Mouse (Mus musculus) layer of hippocampus, adult 18-20 months (tissue): ENCODE results near the gene Mcm10. TPM values are rescaled to one million over a fixed set of nuclear protein-coding genes. Genes with fewer than 3 reads are reported as not detected.
A peak's percentile ranks its signal among the peaks of the same experiment; 100 is the strongest.
"Not testable (repeated sequence)": the region's sequence is repeated elsewhere in the genome, so short reads cannot be mapped to it uniquely, and the experiment has no call there.

Source experiments
- DNase-seq, 2 experiments: peaks; one replicate each; pipeline ENCODE4 v3.0.0; 2022; ENCODE audit warnings: low spot score in 2 of 2
- total RNA-seq, 2 experiments: library from RNA; stranded (reverse); gene quantifications; 2 replicates each; pipeline ENCODE4 v1.2.3; 2021

Gene Mcm10
- total RNA-seq, 2 experiments from 2014 or later, result 0.35 to 0.91 TPM

DNA sequence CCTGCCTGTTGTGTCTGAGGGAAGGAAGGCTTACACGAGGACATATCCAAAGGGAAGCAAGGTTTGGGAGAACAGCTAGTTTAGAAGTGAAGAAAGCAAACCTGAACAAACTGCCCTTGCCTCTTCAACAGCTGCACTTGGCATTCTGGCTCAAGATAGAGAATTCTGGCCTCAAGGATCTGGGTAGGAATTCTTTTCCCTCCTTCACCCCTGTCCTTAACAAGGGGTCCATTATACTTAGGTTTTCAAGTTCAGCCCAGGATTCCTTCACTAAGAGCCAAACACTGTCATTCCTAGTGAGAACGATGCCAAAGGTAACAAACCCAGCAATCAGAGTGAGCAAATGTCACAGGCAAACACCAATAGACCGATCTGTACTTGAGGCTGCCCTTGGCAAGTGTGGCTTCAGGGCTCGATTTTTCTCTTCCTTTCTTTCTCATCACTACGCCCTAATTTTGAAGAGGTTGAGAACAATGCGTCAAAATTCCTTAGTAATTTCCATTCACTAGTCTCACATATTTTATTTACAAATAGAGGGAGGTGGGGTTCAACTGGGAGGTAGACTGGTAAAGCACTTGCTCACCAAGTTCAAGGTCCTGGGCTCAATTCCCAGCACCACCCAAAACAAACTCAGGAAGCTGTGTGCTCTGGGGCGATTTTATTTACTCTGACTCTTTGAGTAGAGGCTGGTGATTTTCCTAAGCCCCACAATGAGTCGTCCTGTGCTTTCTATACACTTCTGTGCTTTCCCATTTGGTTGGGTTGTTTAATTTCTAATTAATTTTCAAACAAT, 25.0 kb downstream of the Mcm10 start:
- DNase-seq, result no peak

DNA sequence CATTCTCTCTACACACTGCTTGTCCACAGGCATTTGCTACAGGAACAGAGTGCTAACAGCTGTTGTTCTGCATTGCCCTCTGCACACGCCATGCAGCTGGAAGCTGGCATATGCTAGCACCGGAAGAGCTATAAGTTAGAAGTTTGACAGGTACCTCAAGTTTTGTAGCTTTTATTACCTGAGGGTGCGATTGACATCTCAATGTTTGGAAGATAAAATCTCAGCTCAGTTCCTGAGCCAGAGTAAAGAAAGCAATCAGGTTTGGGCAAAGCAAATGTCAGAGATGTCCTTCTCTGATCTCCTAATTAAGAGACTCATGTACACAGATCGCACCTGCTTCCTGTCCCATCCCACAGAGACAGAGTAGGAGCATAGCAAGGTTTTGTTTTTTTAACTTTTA, 25.8 kb downstream of the Mcm10 start:
- no peak for DNase-seq

DNA sequence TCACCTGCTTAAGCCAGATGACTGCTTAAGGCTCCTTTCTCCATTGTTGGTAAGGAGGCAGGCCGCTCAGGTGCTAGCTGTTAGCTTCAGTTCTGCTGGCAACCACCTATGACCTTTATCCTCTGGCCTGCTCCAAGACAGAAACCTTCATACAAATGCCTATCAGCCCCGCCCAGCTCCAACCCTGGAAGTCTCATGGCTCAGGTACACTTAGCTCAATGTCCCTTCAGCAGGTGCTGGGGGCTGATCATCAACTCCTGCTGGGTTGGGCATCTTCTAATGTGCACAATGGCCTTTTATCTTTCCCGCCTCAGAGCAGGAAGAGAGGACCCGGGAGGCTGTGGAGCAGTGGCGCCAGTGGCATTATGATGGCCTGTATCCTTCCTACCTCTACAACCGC, 27.6 kb downstream of the Mcm10 start:
- no peak for DNase-seq

DNA sequence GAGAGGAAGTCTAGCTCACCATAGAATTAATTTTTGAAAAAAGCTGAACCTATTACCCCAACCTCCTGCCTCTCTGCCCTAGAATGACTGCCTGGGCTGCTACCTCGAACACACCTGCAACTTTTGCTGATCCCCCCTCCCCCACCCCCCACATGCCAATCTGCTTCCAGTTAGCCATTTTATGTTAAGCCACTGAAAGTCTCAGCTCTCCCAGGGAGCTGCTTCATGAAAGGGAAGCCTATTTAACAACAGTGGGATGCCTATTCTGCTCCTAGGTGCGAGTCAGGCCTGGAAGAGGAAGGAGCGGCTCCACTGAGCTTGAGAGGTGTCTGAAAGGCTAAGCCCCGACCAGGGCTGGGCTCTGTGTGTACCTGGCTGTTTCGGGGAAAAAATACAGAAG, 28.6 kb downstream of the Mcm10 start:
- DNase-seq, result no peak

GRCm38 (mm10) chr2:4978091-4978490, 34.5 kb downstream of the Mcm10 start:
- DNase-seq, result peak; percentile 32 to 61

GRCm38 (mm10) chr2:4975807-4976206, 36.8 kb downstream of the Mcm10 start, which contains the start of gene Ucma:
Ucma (plus strand) TSS chr2:4976122.
- peak; percentile 12 to 58 for DNase-seq

DNA sequence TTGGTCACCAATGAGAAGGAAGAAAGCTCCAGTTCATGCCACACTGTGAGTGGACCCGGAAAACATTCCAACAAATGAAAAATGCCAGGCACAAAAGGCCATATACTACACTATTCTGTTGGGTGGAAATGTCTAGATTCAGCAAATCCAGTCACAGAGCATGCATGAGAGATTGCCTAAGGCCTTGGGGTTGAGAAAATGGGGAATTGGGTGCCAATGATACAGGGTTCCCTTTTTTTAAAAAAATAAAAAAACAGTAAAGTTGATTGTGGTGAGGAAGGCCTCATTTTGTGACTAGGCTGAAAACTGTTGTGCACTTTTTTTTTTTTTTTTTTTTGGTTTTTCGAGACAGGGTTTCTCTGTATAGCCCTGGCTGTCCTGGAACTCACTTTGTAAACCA, 43.5 kb downstream of the Mcm10 start:
- DNase-seq, result no peak

DNA sequence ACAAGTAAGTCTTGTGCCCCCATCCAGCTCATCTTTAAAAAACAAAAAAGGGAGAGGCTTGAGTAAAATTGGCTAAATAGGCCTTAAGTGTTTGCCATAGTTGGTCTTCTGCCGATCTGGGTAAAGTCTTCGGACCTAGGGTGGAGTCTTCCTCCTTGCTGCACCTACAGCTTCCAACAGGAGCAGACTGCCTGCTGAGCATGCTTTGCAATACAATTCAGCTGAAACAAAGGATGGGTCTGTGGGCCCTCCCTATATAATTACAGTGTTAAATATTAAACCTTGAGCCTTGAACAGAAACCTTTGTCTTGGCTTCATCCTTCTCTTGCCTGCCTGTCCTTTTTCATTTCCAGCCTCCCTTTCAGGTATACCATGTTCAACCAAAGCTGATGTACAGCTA, 44.8 kb downstream of the Mcm10 start:
- no peak for DNase-seq

DNA sequence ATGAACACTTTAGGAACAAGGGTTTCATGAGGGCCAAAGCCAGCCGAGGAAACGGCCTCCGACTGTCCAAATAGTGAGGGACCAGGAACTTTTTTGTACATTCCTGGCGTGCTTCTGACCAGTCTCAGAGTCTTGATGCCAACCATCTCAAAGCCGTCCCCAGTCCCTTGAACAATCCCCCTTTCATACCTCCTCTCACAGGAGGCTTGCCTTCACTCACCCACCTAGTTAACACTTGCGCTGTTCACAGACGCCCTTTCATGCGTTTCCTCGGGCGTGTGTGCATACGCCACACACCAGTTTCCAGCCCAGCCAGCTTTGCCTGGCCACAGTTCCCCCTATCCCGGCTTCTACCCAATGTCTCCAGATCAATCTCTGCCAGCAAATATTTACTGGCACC, 54.6 kb downstream of the Mcm10 start:
- DNase-seq, result no peak

DNA sequence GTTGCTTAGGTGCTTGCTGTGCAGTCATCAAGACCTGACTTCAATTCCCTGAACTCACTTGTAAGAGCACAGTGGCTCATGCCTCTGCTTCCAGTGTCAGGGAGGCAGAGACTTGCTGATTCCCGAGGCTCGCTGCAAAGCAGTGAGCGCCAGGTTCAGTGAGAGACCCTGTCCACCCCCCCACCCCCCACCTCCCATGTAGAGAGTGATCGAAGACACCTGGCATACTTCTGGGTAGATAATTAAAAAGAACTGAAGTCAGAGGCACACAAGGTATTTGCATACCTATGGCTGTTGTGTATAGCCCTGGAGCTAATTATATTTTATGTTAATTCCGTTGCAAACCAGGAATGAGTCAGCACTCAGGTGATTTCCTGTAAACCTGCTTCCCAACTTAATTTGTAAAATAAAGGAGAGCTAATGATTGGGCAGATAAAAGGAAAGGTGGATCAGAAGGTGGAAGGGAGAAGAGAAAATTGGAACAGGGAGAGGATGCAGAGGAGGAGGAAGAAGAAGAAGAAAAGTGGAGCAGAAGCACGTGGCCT, 58.3 kb downstream of the Mcm10 start:
- no peak for DNase-seq

DNA sequence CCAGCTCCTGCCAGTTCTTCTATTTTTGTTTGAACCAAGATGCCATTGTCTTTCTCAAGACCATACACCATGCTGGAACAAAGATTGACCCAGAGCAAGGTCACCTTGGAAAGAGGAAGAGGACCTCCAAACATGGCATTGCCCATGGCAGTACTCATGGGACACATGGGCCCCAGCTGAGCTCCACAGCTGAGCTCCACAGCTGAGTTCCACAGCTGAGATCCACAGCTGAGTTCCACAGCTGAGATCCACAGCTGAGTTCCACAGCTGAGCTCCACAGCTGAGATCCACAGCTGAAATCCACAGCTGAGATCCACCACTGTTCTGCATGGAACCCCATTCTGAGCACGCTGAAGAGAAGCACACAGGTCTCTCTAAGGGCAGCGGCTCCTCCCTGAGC, 61.6 kb downstream of the Mcm10 start:
- no peak for DNase-seq

DNA sequence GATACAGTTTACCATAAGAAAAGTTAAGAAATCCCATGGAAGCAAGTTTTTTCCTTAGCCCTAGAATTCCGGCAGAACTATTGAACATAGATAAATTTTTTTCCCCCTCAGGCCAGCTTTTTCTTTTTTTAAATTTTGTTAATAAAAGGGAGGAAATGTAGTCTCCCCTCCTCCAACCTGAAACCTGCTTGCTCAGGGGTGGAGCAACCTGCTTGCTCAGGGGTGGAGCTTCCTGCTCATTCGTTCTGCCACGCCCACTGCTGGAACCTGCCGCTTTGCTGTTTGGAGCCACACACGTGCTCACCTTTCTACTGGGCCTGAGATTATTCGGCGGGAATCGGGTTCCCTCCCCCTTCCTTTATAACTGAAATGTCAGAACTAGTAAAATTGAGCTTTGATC, 62.9 kb downstream of the Mcm10 start:
- DNase-seq, result not testable (repeated sequence)

- DNase-seq, result no peak
These were observed 71.7 kb downstream of the Mcm10 start for GRCm38 (mm10) chr2:4940861-4941260.

Other genes starting within 250 kb of the Mcm10 start
- gene Sephs1, start 131.2 kb downstream of the Mcm10 start, total RNA-seq, result 10 to 100 TPM; 18.5 to 20.2 TPM
- 10 to 100 TPM; 89.4 to 92.4 TPM for gene Phyh, start 93.8 kb downstream of the Mcm10 start, total RNA-seq
- gene Ucma, start 36.7 kb downstream of the Mcm10 start, total RNA-seq, result 1 to 10 TPM; 2.5 to 2.7 TPM
- gene Optn, start 51.3 kb upstream of the Mcm10 start, total RNA-seq, result 10 to 100 TPM; 15.5 to 16.6 TPM
- gene Ccdc3, start 125.0 kb upstream of the Mcm10 start, total RNA-seq, result 10 to 100 TPM in 1 of 2 experiments, 1 to 10 TPM in 1; 8.6 to 11.2 TPM